Mouse (Mus musculus): Measurements from ENCODE around the gene Dync1li1. TPM values are rescaled to one million over a fixed set of nuclear protein-coding genes. Genes with fewer than 3 reads are reported as not detected.
A peak's percentile ranks its signal among the peaks of the same experiment; 100 is the strongest.

Dync1li1 gene
- polyA plus RNA-seq, 1 experiment from 2014 or later: 60.3 TPM

GRCm38 (mm10) chr9:114736442-114736841 is 47.9 kb downstream of the Dync1li1 start:
- 35% methylated on average over 11 of the region's 11 CpGs for WGBS

GRCm38 (mm10) chr9:114740336-114740735 is 51.7 kb downstream of the Dync1li1 start:
- Histone ChIP-seq H3K27ac (no peak overlapping the region), H3K9me3 (no peaks in the 10 kb centered on the region), H3K9ac (no peak overlapping the region), H3K27me3 (no peaks in the 10 kb centered on the region), H3K4me3 (no peak overlapping the region), H3K4me2 (no peak overlapping the region), H3K4me1 (peaks cover 11% of the 10 kb centered on the region), H3K36me3 (no peaks in the 10 kb centered on the region; the same call in 1 of the 2 replicates)
- no peak for ATAC-seq (ENCODE audit: borderline replicate concordance, extremely low read depth, low FRiP score, low TSS enrichment)
- WGBS: 88% methylated on average over 9 of the region's 9 CpGs

More at GRCm38 (mm10) chr9:114736442-114736841, 47.9 kb downstream of the Dync1li1 start:
- H3K4me1 ChIP-seq: peaks cover 18% of the 10 kb centered on the region
- H3K27me3 ChIP-seq: no peaks in the 10 kb centered on the region
- H3K4me3 ChIP-seq: no peak overlapping the region
- H3K4me2 ChIP-seq: peak overlapping the region; percentile 6; the same call in 1 of the 2 replicates
- H3K9ac ChIP-seq: no peak overlapping the region
- no peaks in the 10 kb centered on the region for H3K9me3 ChIP-seq
- peak overlapping the region; percentile 42 for H3K27ac ChIP-seq
- no peaks in the 10 kb centered on the region; the same call in 1 of the 2 replicates for H3K36me3 ChIP-seq
- ATAC-seq (ENCODE audit: borderline replicate concordance, extremely low read depth, low FRiP score, low TSS enrichment): peak; percentile 27; the same call in 1 of the 2 replicates

GRCm38 (mm10) chr9:114742731-114743130 is 54.1 kb downstream of the Dync1li1 start:
- Histone ChIP-seq H3K4me1 (no peaks in the 10 kb centered on the region), H3K9me3 (no peaks in the 10 kb centered on the region), H3K4me3 (no peak overlapping the region), H3K27me3 (no peaks in the 10 kb centered on the region), H3K4me2 (no peak overlapping the region), H3K9ac (no peak overlapping the region), H3K27ac (0 out of 2 replicates have a peak overlapping the region, but pooled peaks have one; percentile 9), H3K36me3 (peaks cover 15% of the 10 kb centered on the region)
- ATAC-seq (ENCODE audit: borderline replicate concordance, extremely low read depth, low FRiP score, low TSS enrichment): peak; percentile 46; the same call in 1 of the 2 replicates
- WGBS: 52% methylated on average over 2 of the region's 2 CpGs

GRCm38 (mm10) chr9:114745163-114745562 is 56.6 kb downstream of the Dync1li1 start:
- H3K4me3 ChIP-seq: no peak overlapping the region
- H3K9ac ChIP-seq: no peak overlapping the region
- WGBS: 56% methylated on average over 4 of the region's 4 CpGs
- H3K27ac ChIP-seq: no peak overlapping the region
- no peak overlapping the region for H3K4me2 ChIP-seq
- H3K27me3 ChIP-seq: no peaks in the 10 kb centered on the region
- H3K9me3 ChIP-seq: no peaks in the 10 kb centered on the region
- peaks cover 31% of the 10 kb centered on the region for H3K36me3 ChIP-seq
- H3K4me1 ChIP-seq: no peaks in the 10 kb centered on the region
- ATAC-seq (ENCODE audit: borderline replicate concordance, extremely low read depth, low FRiP score, low TSS enrichment): no peak

GRCm38 (mm10) chr9:114745654-114746053 is 57.1 kb downstream of the Dync1li1 start:
- H3K4me2 ChIP-seq: no peak overlapping the region

GRCm38 (mm10) chr9:114747012-114747411 is 58.4 kb downstream of the Dync1li1 start:
- no peak overlapping the region for H3K9ac ChIP-seq
- peaks cover 34% of the 10 kb centered on the region for H3K36me3 ChIP-seq
- H3K4me1 ChIP-seq: no peaks in the 10 kb centered on the region
- no peaks in the 10 kb centered on the region for H3K27me3 ChIP-seq
- no peak for ATAC-seq (ENCODE audit: borderline replicate concordance, extremely low read depth, low FRiP score, low TSS enrichment)
- 81% methylated on average over 10 of the region's 10 CpGs for WGBS
- no peak overlapping the region for H3K4me3 ChIP-seq
- no peaks in the 10 kb centered on the region for H3K9me3 ChIP-seq
- no peak overlapping the region for H3K4me2 ChIP-seq
- H3K27ac ChIP-seq: no peak overlapping the region

More at GRCm38 (mm10) chr9:114745654-114746053, 57.1 kb downstream of the Dync1li1 start:
- no peak overlapping the region for H3K27ac ChIP-seq
- H3K27me3 ChIP-seq: no peaks in the 10 kb centered on the region
- H3K36me3 ChIP-seq: peaks cover 34% of the 10 kb centered on the region
- H3K4me1 ChIP-seq: no peaks in the 10 kb centered on the region
- H3K9ac ChIP-seq: no peak overlapping the region
- ATAC-seq (ENCODE audit: borderline replicate concordance, extremely low read depth, low FRiP score, low TSS enrichment): no peak
- no peaks in the 10 kb centered on the region for H3K9me3 ChIP-seq
- WGBS: 69% methylated on average over 4 of the region's 4 CpGs
- H3K4me3 ChIP-seq: no peak overlapping the region

GRCm38 (mm10) chr9:114747466-114747865 is 58.9 kb downstream of the Dync1li1 start:
- peaks cover 34% of the 10 kb centered on the region for H3K36me3 ChIP-seq
- H3K4me2 ChIP-seq: no peak overlapping the region
- H3K4me3 ChIP-seq: no peak overlapping the region
- 80% methylated on average over 12 of the region's 12 CpGs for WGBS
- H3K4me1 ChIP-seq: no peaks in the 10 kb centered on the region
- H3K9ac ChIP-seq: no peak overlapping the region
- no peak for ATAC-seq (ENCODE audit: borderline replicate concordance, extremely low read depth, low FRiP score, low TSS enrichment)
- no peaks in the 10 kb centered on the region for H3K27me3 ChIP-seq
- H3K9me3 ChIP-seq: no peaks in the 10 kb centered on the region
- no peak overlapping the region for H3K27ac ChIP-seq

- H3K4me2 ChIP-seq: no peak overlapping the region
- H3K4me1 ChIP-seq: 0 out of 2 replicates have a peak, but pooled peaks cover 4% of the 10 kb centered on the region
- ATAC-seq (ENCODE audit: borderline replicate concordance, extremely low read depth, low FRiP score, low TSS enrichment): no peak
- H3K9me3 ChIP-seq: no peaks in the 10 kb centered on the region
- no peak overlapping the region for H3K4me3 ChIP-seq
- no peak overlapping the region for H3K27ac ChIP-seq
- H3K27me3 ChIP-seq: no peaks in the 10 kb centered on the region
- H3K36me3 ChIP-seq: peaks cover 30% of the 10 kb centered on the region
- no peak overlapping the region for H3K9ac ChIP-seq
- WGBS: 84% methylated on average over 3 of the region's 3 CpGs
Measured at GRCm38 (mm10) chr9:114751582-114751981, 63.0 kb downstream of the Dync1li1 start.

- peak overlapping the region; percentile 69 for H3K4me2 ChIP-seq
- 0 out of 2 replicates have a peak, but pooled peaks cover 4% of the 10 kb centered on the region for H3K4me1 ChIP-seq
- H3K9me3 ChIP-seq: no peaks in the 10 kb centered on the region
- WGBS: 65% methylated on average over 9 of the region's 9 CpGs
- no peak overlapping the region for H3K4me3 ChIP-seq
- no peak overlapping the region for H3K9ac ChIP-seq
- peaks cover 23% of the 10 kb centered on the region; the same call in 1 of the 2 replicates for H3K36me3 ChIP-seq
- H3K27ac ChIP-seq: no peak overlapping the region
- H3K27me3 ChIP-seq: no peaks in the 10 kb centered on the region
- no peak for ATAC-seq (ENCODE audit: borderline replicate concordance, extremely low read depth, low FRiP score, low TSS enrichment)
Measured at GRCm38 (mm10) chr9:114752311-114752710, 63.7 kb downstream of the Dync1li1 start.

GRCm38 (mm10) chr9:114752863-114753484 is 64.4 kb downstream of the Dync1li1 start:
- Histone ChIP-seq H3K27me3 (no peaks in the 10 kb centered on the region), H3K4me1 (0 out of 2 replicates have a peak, but pooled peaks cover 4% of the 10 kb centered on the region), H3K9ac (peak overlapping the region; percentile 56), H3K4me2 (peak overlapping the region; percentile 69), H3K36me3 (peaks cover 16% of the 10 kb centered on the region; the same call in 1 of the 2 replicates), H3K4me3 (peak overlapping the region; percentile 50), H3K27ac (peak overlapping the region; percentile 66), H3K9me3 (no peaks in the 10 kb centered on the region)
- 5% methylated on average over 36 of the region's 36 CpGs for WGBS
- peak; percentile 95 for ATAC-seq (ENCODE audit: borderline replicate concordance, extremely low read depth, low FRiP score, low TSS enrichment)

GRCm38 (mm10) chr9:114758272-114758671 is 69.7 kb downstream of the Dync1li1 start:
- Histone ChIP-seq H3K4me1 (0 out of 2 replicates have a peak, but pooled peaks cover 1% of the 10 kb centered on the region), H3K4me2 (no peak overlapping the region), H3K36me3 (no peaks in the 10 kb centered on the region), H3K27me3 (no peaks in the 10 kb centered on the region), H3K27ac (no peak overlapping the region), H3K9me3 (no peaks in the 10 kb centered on the region), H3K4me3 (no peak overlapping the region), H3K9ac (no peak overlapping the region)
- 74% methylated on average over 7 of the region's 7 CpGs for WGBS
- ATAC-seq (ENCODE audit: borderline replicate concordance, extremely low read depth, low FRiP score, low TSS enrichment): no peak

GRCm38 (mm10) chr9:114758801-114759200 is 70.2 kb downstream of the Dync1li1 start:
- H3K4me2 ChIP-seq: no peak overlapping the region
- ATAC-seq (ENCODE audit: borderline replicate concordance, extremely low read depth, low FRiP score, low TSS enrichment): no peak
- H3K4me3 ChIP-seq: no peak overlapping the region
- 85% methylated on average over 5 of the region's 5 CpGs for WGBS
- H3K9me3 ChIP-seq: no peaks in the 10 kb centered on the region
- no peak overlapping the region for H3K9ac ChIP-seq
- H3K27ac ChIP-seq: no peak overlapping the region
- H3K4me1 ChIP-seq: no peaks in the 10 kb centered on the region
- no peaks in the 10 kb centered on the region for H3K36me3 ChIP-seq
- H3K27me3 ChIP-seq: no peaks in the 10 kb centered on the region
